Mouse (Mus musculus): Measurements from ENCODE around the gene 2610528J11Rik. TPM values are rescaled to one million over a fixed set of nuclear protein-coding genes. Genes with fewer than 3 reads are reported as not detected.

2610528J11Rik gene
- not detected for polyA plus RNA-seq (2017; shearing (Covaris generic))

DNA sequence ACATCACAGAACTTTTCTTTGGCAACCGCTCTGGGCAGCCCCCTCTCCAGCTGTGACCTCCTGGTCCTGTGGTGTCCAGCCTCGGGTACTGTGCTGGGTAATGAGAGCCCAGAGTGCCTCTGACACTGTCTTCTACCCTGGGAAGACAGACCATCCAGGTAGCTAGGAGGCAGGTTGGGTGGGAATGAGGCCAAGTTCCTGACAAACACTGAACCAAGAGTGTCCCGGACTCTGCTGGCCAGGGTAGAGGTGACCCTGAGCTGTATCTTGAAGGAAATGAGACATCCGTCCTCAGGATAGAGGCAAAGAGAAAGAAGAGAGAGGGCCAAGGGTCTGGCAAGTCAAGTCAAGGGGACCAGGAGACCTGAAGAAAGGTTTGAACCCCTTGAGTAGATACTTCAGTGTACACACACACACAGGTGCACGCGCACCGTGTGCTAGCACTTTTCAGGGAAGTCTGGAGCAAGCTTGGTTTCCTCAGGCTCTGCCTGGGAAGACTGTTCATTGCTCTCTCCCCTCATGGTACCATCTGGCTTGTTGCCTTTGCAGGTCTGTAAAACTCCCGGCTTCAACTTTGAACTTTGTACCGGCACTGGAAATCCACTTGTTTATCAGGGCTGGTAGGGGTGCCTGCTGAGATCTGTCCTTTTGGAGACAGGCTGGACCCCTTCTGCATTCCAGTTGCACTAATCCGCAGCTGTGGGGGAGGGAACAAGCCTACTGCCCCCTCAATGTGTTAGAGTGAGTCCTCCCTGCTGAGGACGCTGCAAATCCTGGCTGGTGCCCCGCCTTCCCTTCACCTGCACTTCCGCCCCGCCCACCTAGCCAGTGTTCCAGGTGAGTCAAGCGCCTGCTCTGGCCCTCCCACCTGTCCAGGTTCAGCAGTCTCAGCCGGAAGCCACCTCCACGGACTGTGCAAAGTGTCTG lies at the start of gene 2610528J11Rik:
Gene 2610528J11Rik, plus strand, starts transcription at position 592 of the 927 bp plus-strand sequence.

DNA sequence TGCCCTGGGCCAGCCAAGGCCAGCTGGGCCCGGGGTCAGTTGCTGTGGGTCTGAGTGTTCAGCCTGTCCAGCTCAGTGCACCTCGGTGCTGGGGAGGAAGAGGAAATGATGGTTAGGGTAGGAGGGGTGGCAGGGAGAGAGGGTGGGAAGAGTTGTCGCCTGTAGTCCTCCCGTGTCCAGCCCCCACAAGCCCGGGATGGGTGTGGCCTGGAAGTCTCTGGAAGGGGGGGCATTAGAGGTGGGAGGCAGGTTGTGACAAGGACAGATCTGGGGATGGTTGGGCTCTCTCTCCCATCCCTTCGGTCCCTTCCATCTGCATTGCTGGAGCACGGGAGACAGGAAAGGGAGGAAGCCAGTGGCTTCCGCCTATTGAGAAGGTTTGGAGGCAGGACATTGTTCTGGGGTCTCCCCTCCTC lies 37.1 kb upstream of the 2610528J11Rik start, which contains the start of gene Tie1:
Gene Tie1, minus strand, starts transcription at position 345 of the 416 bp plus-strand sequence.

DNA sequence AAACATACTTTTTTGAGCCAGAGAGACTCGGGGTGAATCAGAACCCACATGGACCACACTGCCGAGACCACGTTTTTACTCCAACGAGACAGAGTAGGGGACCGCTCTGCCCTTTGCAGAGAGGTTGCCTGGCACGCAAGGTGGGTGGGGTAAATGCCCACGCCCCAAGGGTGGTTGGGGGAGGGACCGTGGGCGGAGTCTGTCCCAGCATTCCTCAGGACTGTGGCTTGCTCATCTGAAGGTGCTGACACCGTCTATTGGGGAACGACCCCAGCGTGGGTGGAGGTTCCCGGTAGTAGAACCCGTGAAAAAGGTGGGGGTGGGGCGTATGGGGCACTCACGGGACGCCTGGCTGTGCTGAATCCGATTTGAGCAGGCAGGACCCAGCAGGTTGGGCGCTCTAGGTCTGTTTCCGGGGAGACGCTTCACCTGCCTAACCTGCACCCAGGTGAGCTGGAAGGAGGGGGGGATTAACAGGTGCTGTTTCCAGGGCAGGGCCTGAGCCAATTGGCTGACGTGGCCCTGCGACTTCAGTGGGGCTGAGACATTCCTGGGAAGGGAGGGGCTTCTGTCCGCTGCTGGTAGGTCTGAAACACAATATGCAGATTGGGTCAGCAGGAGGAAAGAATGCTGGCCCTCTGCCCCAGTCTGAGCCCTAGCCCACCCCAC lies 16.9 kb downstream of the 2610528J11Rik start, which contains the start of gene Tmem125:
Gene Tmem125, minus strand, starts transcription at position 453 of the 669 bp plus-strand sequence.

Other genes starting within 250 kb of the 2610528J11Rik start
- 1.6 TPM for gene Ptprf, start 235.6 kb upstream of the 2610528J11Rik start, polyA plus RNA-seq (2017; shearing (Covaris generic))
- gene Szt2, start 117.7 kb upstream of the 2610528J11Rik start, polyA plus RNA-seq (2017; shearing (Covaris generic)) = 17.4 TPM
- 114 TPM for gene Med8, start 117.7 kb upstream of the 2610528J11Rik start, polyA plus RNA-seq (2017; shearing (Covaris generic))
- gene Elovl1, start 98.9 kb upstream of the 2610528J11Rik start, polyA plus RNA-seq (2017; shearing (Covaris generic)) = 146 TPM
- 11.4 TPM for gene Cdc20, start 89.6 kb upstream of the 2610528J11Rik start, polyA plus RNA-seq (2017; shearing (Covaris generic))
- not detected for gene Mpl, start 69.5 kb upstream of the 2610528J11Rik start, polyA plus RNA-seq (2017; shearing (Covaris generic))
- not detected for gene Tie1, start 36.9 kb upstream of the 2610528J11Rik start, polyA plus RNA-seq (2017; shearing (Covaris generic))
- gene Tmem125, start 17.0 kb downstream of the 2610528J11Rik start, polyA plus RNA-seq (2017; shearing (Covaris generic)) = 0.19 TPM
- not detected for gene Cfap57, start 93.8 kb downstream of the 2610528J11Rik start, polyA plus RNA-seq (2017; shearing (Covaris generic))
- 170 TPM for gene Ebna1bp2, start 93.8 kb downstream of the 2610528J11Rik start, polyA plus RNA-seq (2017; shearing (Covaris generic))
- gene Olfr62, start 132.0 kb downstream of the 2610528J11Rik start, polyA plus RNA-seq (2017; shearing (Covaris generic)) = not detected
- not detected for gene Olfr1342, start 165.8 kb downstream of the 2610528J11Rik start, polyA plus RNA-seq (2017; shearing (Covaris generic))
- 0.10 TPM for gene Olfr1341, start 176.5 kb downstream of the 2610528J11Rik start, polyA plus RNA-seq (2017; shearing (Covaris generic))
- gene Olfr1340, start 193.1 kb downstream of the 2610528J11Rik start, polyA plus RNA-seq (2017; shearing (Covaris generic)) = 0.07 TPM
- not detected for gene Olfr1339, start 205.2 kb downstream of the 2610528J11Rik start, polyA plus RNA-seq (2017; shearing (Covaris generic))
- gene Olfr1338, start 231.7 kb downstream of the 2610528J11Rik start, polyA plus RNA-seq (2017; shearing (Covaris generic)) = not detected

Data from CD4-positive, CD25-positive, alpha-beta regulatory T cell (primary cell).